Mouse (Mus musculus) neural tube, embryonic 15.5 days (tissue): ENCODE results near the gene Chn1. TPM values are rescaled to one million over a fixed set of nuclear protein-coding genes. Genes with fewer than 3 reads are reported as not detected.
A peak's percentile ranks its signal among the peaks of the same experiment; 100 is the strongest.

Experiments used
- ATAC-seq: fragments of 200-750 bp; cut with Nextera tagmentation; 2 replicates; pipeline ENCODE4 v1.8.0; 2017; ENCODE audit warnings: mild to moderate bottlenecking, moderate TSS enrichment, moderate library complexity; ENCODE audit not compliant: low FRiP score
- H3K27ac ChIP-seq: fragments of 300-500 bp; sonication (generic); replicated peaks from 2 replicates; pipeline ENCODE4 v1.5.1; 2015; ENCODE audit warnings: mild to moderate bottlenecking, inconsistent platforms
- H3K27me3 ChIP-seq: fragments of 300-500 bp; sonication (generic); replicated peaks from 2 replicates; pipeline ENCODE4 v1.6.1; 2015; ENCODE audit warnings: inconsistent platforms
- H3K36me3 ChIP-seq: fragments of 300-500 bp; sonication (generic); 2 replicates; pipeline ENCODE4 v1.6.1; 2015; ENCODE audit warnings: inconsistent platforms
- H3K4me1 ChIP-seq: fragments of 300-500 bp; sonication (generic); 2 replicates; pipeline ENCODE4 v1.6.1; 2015; ENCODE audit warnings: inconsistent platforms
- H3K4me2 ChIP-seq: fragments of 300-500 bp; sonication (generic); 2 replicates; pipeline ENCODE4 v1.6.1; 2015; ENCODE audit warnings: inconsistent platforms, mild to moderate bottlenecking, moderate library complexity
- H3K4me3 ChIP-seq: fragments of 300-500 bp; sonication (generic); replicated peaks from 2 replicates; pipeline ENCODE4 v1.5.1; 2015; ENCODE audit warnings: mild to moderate bottlenecking, inconsistent platforms
- H3K9ac ChIP-seq: fragments of 300-500 bp; sonication (generic); replicated peaks from 2 replicates; pipeline ENCODE4 v1.6.1; 2015; ENCODE audit warnings: mild to moderate bottlenecking, inconsistent platforms
- H3K9me3 ChIP-seq: fragments of 300-500 bp; sonication (generic); replicated peaks from 2 replicates; pipeline ENCODE4 v1.6.1; 2016; ENCODE audit warnings: inconsistent platforms
- WGBS: fragments of 180-500 bp; shearing (Covaris S2); methylation state at CpG from one replicate; pipeline ENCODE4 v1.1.7; 2015; ENCODE audit warnings: mixed read lengths; 5-methylcytosine and 5-hydroxymethylcytosine counted together
- polyA plus RNA-seq: library from polyadenylated mRNA; unstranded; fragments of >200 nt; fragmentation: Nextera tagmentation; extraction: Ambion mirVana; gene quantifications from 2 replicates; pipeline ENCODE4 v1.2.1, GENCODE M21; 2015

The Chn1 gene
- polyA plus RNA-seq, 1 experiment from 2014 or later, result 101 TPM

DNA sequence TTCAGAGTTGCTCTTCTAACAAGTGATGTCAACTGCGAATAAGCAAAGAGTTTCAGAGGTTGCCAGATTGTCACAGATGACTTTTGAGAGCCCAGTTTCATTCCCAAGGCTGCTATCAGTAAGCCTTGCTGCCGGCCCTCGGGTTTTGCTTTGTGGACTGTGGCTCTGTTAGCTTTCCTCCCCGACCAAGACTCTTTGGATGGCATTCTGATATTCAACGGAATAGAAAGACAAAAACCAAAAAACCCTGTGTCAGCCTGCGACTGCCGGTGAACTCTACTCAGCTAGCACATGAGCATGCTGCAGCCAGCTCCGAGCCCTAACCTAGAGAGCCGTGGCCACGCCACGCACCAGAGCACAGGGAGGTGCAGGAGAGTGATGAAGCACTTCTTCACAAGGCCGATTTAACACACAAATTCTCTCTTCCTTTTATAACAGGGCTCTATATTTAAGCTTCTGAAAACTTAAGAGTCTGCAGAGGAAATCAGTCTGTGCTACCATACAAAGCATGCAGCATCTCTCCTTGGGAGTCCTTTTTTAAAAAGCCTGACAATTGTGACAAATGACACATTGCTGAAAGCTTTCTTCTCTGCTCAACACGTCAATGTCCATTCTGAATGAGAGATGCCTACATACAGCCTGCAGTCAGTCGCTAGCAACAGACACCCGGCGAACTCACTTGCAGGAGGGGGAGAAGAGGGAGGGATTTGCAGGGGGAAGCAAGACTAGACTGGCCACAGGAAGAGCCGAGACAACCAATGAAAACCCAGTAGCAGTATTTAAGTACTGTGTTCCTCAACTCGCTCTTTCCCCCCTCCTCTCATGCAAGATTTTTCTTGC, 115.2 kb downstream of the Chn1 start:
- H3K9ac ChIP-seq, result peak overlapping the region; percentile 36
- 15% methylated on average over 18 of the region's 18 CpGs for WGBS

GRCm38 (mm10) chr2:73659041-73659440, 116.1 kb downstream of the Chn1 start:
- Histone ChIP-seq H3K27me3 (no peaks in the 10 kb centered on the region), H3K9me3 (no peaks in the 10 kb centered on the region), H3K4me1 (peaks cover 27% of the 10 kb centered on the region), H3K9ac (peak overlapping the region; percentile 1; the same call in 1 of the 2 replicates), H3K4me3 (0 out of 2 replicates have a peak overlapping the region, but pooled peaks have one; percentile 5), H3K27ac (no peak overlapping the region), H3K4me2 (peak overlapping the region; percentile 62; the same call in 1 of the 2 replicates), H3K36me3 (no peaks in the 10 kb centered on the region)
- WGBS, result 55% methylated on average over 8 of the region's 8 CpGs
- no peak for ATAC-seq

More for the DNA sequence above, 115.2 kb downstream of the Chn1 start:
- Histone ChIP-seq H3K4me3 (peak overlapping the region; percentile 36), H3K4me1 (peaks cover 27% of the 10 kb centered on the region), H3K27ac (peak overlapping the region; percentile 72), H3K27me3 (no peaks in the 10 kb centered on the region), H3K4me2 (peak overlapping the region; percentile 62), H3K9me3 (no peaks in the 10 kb centered on the region), H3K36me3 (no peaks in the 10 kb centered on the region)
- peak; percentile 96 for ATAC-seq

GRCm38 (mm10) chr2:73657961-73658360, 117.2 kb downstream of the Chn1 start:
- no peaks in the 10 kb centered on the region for H3K9me3 ChIP-seq
- H3K4me3 ChIP-seq, result no peak overlapping the region
- 87% methylated on average over 3 of the region's 3 CpGs for WGBS
- H3K4me2 ChIP-seq, result no peak overlapping the region
- no peak for ATAC-seq
- no peaks in the 10 kb centered on the region for H3K36me3 ChIP-seq
- peaks cover 27% of the 10 kb centered on the region for H3K4me1 ChIP-seq
- no peak overlapping the region for H3K27ac ChIP-seq
- no peaks in the 10 kb centered on the region for H3K27me3 ChIP-seq
- H3K9ac ChIP-seq, result no peak overlapping the region

- WGBS, result 72% methylated on average over 7 of the region's 7 CpGs
- H3K36me3 ChIP-seq, result no peaks in the 10 kb centered on the region
- H3K4me2 ChIP-seq, result no peak overlapping the region
- ATAC-seq, result no peak
- no peak overlapping the region for H3K27ac ChIP-seq
- H3K9me3 ChIP-seq, result no peaks in the 10 kb centered on the region
- no peaks in the 10 kb centered on the region for H3K27me3 ChIP-seq
- no peak overlapping the region for H3K9ac ChIP-seq
- no peak overlapping the region for H3K4me3 ChIP-seq
- peaks cover 27% of the 10 kb centered on the region for H3K4me1 ChIP-seq
Measured at GRCm38 (mm10) chr2:73657151-73657550, 118.0 kb downstream of the Chn1 start.

GRCm38 (mm10) chr2:73655663-73656062, 119.5 kb downstream of the Chn1 start:
- Histone ChIP-seq H3K4me2 (no peak overlapping the region), H3K4me1 (peaks cover 22% of the 10 kb centered on the region), H3K4me3 (no peak overlapping the region), H3K9ac (no peak overlapping the region), H3K27me3 (no peaks in the 10 kb centered on the region), H3K36me3 (no peaks in the 10 kb centered on the region), H3K27ac (no peak overlapping the region), H3K9me3 (no peaks in the 10 kb centered on the region)
- WGBS, result 81% methylated on average over 4 of the region's 4 CpGs
- no peak for ATAC-seq

DNA sequence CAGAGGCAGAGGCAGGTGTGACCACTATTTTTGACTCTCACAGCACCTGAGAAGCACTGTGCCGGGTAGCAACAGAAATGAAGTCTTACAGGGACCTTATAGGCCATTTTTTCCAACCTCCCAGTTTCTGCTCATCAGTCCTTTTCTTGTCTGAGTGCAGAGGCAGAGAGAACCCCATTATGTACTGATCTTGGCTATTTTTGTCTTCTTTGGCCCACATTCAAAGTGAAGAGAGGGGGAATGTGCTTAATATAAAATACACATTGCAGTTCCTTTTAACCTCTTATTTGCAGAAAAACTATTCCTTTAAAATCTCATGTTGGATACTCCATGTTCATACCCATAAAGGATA, 120.3 kb downstream of the Chn1 start:
- Histone ChIP-seq H3K27me3 (no peaks in the 10 kb centered on the region), H3K36me3 (no peaks in the 10 kb centered on the region), H3K27ac (no peak overlapping the region), H3K9ac (no peak overlapping the region), H3K4me1 (peaks cover 14% of the 10 kb centered on the region), H3K9me3 (no peaks in the 10 kb centered on the region), H3K4me3 (no peak overlapping the region), H3K4me2 (no peak overlapping the region)
- 88% methylated on average over 1 of the region's 1 CpGs for WGBS
- ATAC-seq, result no peak

DNA sequence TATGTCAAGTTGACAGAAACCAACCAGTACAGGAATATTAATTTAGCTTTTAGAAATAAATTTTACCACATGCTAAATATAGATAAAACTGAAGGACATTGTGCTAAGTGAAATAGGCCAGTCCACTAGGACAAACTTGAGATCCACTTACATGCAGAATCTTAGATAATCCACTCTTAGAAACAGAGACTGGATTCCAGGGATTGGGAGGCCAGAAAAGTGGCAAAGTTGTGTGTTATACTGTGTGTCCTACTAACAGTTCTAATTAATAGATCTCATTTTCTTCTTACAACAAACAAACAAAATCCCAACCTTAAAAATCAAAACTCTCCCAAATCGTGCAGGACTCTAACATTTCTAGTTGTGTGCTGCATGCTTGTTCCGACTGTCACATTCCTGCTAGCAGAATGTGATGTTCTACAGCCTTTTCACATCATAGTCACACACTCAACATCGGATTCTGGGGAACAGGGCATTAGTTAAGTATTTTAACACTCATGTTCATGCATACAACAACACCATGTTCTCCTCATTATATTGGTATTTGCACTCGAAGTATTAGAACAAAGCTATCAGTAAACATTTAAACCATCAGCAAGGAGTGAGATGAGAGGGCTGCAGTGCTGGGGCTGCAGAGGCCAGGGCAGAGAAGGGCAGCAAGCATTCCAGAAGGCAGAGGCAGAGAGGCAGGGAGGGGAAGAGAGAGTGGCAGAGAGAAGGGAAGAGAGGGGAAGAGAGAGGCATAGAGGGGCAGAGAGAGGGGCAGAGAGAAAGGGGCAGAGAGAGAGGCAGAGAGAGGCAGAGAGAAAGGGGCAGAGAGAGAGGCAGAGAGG, 120.9 kb downstream of the Chn1 start:
- H3K4me1 ChIP-seq, result peaks cover 8% of the 10 kb centered on the region; the same call in 1 of the 2 replicates
- H3K9me3 ChIP-seq, result no peaks in the 10 kb centered on the region
- no peaks in the 10 kb centered on the region for H3K36me3 ChIP-seq
- H3K9ac ChIP-seq, result no peak overlapping the region
- H3K4me3 ChIP-seq, result no peak overlapping the region
- WGBS, result 82% methylated on average over 4 of the region's 4 CpGs
- H3K27ac ChIP-seq, result no peak overlapping the region
- H3K4me2 ChIP-seq, result no peak overlapping the region
- ATAC-seq, result no peak
- no peaks in the 10 kb centered on the region for H3K27me3 ChIP-seq

DNA sequence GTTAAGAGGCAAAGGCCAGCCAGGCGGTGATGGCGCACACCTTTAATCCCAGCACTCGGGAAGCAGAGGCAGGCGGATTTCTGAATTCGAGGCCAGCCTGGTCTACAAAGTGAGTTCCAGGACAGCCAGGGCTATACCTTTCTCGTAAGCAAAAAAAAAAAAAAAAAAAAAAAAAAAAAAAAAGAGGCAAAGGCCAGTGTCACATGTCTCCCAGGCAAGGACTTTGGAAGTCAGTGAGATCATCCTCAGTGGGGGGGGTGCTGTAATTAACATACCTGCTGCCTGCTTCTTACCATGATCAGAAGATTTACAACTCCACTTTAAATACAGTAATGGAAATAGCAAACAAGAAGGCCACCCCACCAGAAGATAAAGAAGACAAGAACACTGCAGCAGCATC, 137.5 kb downstream of the Chn1 start:
- H3K9me3 ChIP-seq, result no peaks in the 10 kb centered on the region
- H3K27ac ChIP-seq, result no peak overlapping the region
- no peaks in the 10 kb centered on the region for H3K36me3 ChIP-seq
- 94% methylated on average over 6 of the region's 6 CpGs for WGBS
- H3K4me2 ChIP-seq, result no peak overlapping the region
- no peaks in the 10 kb centered on the region for H3K4me1 ChIP-seq
- H3K27me3 ChIP-seq, result no peaks in the 10 kb centered on the region
- H3K9ac ChIP-seq, result no peak overlapping the region
- H3K4me3 ChIP-seq, result no peak overlapping the region
- no peak for ATAC-seq

DNA sequence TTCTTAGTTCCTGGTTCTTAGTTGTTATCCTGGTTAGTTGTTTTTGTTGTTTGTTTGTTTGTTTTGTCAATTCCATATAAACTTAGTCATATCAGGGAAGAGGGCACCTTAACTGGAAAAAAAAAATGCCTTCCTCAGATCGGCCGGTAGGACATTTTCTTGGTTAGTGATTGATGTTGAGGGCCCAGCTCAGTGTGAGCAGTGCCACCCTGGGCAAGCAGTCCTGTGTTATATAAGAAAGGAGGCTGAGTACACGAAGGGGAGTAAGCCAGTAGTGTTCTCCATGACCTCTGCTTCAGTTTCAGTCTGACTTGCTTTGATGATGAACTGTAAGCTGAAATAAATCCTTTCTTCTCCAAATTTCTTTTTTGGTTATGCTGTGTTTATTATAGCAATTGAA, 138.8 kb downstream of the Chn1 start:
- Histone ChIP-seq H3K27ac (no peak overlapping the region), H3K9ac (no peak overlapping the region), H3K9me3 (no peaks in the 10 kb centered on the region), H3K4me2 (no peak overlapping the region), H3K4me3 (no peak overlapping the region), H3K27me3 (no peaks in the 10 kb centered on the region), H3K36me3 (no peaks in the 10 kb centered on the region), H3K4me1 (no peaks in the 10 kb centered on the region)
- ATAC-seq, result no peak
- WGBS, result 79% methylated on average over 3 of the region's 3 CpGs

DNA sequence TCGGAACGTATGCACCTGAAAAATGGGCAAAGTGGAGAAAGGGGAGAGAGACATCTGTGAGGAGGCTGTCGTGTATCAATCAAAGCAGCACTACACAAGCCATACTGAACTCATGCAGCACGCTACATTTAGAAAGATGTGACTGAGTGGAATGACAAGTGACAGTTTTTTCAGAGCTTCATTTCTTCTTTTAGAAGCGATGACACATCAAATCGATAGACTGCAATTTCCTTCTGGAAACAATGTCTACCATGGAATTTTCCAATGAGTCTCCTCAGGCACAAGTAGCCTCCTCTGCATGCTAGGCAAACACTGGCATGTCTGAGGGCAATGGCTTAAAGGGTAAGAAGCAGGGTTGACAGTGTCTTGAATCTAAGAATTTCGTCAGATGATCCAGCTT, 143.3 kb downstream of the Chn1 start:
- no peaks in the 10 kb centered on the region for H3K9me3 ChIP-seq
- H3K4me1 ChIP-seq, result no peaks in the 10 kb centered on the region
- no peaks in the 10 kb centered on the region for H3K27me3 ChIP-seq
- no peak overlapping the region for H3K9ac ChIP-seq
- 92% methylated on average over 7 of the region's 7 CpGs for WGBS
- no peak overlapping the region for H3K4me3 ChIP-seq
- peaks cover 5% of the 10 kb centered on the region for H3K36me3 ChIP-seq
- H3K27ac ChIP-seq, result no peak overlapping the region
- no peak for ATAC-seq
- no peak overlapping the region for H3K4me2 ChIP-seq

DNA sequence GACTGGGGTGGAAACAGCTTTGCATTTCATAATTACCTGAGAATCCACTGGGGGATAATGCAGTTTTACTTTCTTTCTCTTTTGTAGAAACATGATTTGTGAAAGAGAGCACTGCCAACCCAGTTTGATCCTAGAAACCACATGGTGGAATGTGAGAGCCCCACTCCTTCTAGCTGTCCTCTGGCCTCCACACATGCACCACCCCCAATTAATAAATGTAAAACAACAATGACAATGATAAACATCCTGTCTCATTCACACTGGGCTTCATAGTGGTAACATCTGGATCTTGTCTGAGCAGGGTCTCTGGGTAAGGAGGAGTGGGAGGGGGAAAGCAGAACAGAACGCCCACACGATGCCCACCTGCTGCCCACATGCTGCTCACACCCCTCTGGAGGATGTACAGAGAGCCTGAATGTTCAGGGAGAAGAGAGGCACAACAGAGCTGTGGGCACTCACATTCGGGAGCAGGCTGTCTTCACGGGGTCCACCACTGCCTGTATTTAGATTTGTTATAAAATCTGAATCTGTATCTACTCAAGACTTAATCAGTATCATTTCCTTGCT, 156.6 kb downstream of the Chn1 start:
- Histone ChIP-seq H3K36me3 (peaks cover 31% of the 10 kb centered on the region), H3K27ac (no peak overlapping the region), H3K9me3 (no peaks in the 10 kb centered on the region), H3K4me1 (no peaks in the 10 kb centered on the region), H3K4me3 (no peak overlapping the region), H3K9ac (no peak overlapping the region), H3K4me2 (no peak overlapping the region), H3K27me3 (no peaks in the 10 kb centered on the region)
- ATAC-seq, result no peak
- WGBS, result 78% methylated on average over 4 of the region's 4 CpGs
